ENCODE assay signal across 8 mouse cellular contexts in the genomic region with DNA sequence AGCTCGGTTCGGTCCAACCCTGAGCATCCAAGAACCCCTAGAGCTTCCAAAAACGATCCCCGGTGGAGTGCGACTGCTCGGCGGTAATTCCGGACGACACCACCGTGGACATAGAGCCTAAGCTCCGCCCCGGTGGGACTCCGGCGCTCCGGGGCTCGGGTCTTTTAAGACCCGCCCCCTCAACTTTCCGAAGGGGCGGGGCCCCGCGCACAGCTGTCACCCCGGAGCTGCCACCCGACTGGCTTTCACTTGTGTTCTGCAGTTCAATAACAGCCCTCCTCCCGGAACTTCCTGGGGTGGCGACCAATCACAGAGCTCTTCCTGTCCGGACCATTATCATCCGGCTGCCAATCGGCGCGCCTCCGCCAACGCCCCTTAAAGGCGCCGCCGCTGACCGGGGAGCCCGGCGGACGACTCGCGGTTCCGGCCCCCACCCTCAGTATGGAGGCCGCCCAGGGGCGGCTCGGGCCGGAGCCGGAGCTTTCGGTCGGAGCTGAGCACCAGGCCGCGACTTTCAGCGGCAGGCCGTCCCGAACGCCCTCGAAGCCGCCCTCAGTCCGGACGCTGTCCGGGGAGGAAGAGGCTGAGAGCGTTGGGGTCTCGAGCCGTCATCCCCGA. TPM values are rescaled to one million over a fixed set of nuclear protein-coding genes. Genes with fewer than 3 reads are reported as not detected.
A peak's percentile ranks its signal among the peaks of the same experiment; 100 is the strongest.
DNase-seq lines count a peak whose midpoint lies in the region; ATAC-seq and TF ChIP-seq lines count a peak whose summit lies in the region.

A gene (plus strand): TSS at position 361 of the 618 bp plus-strand sequence.

- TF ChIP-seq POLR2A in CH12.LX (IDR thresholded peaks at IDR 0.05; ENCODE audit: low read depth, low read length), result peak; percentile 92

- TF ChIP-seq EP300 in CH12.LX (IDR thresholded peaks at IDR 0.05; ENCODE audit: low read length), result no peak
- TF ChIP-seq EP300 in heart, postnatal 0 days (IDR thresholded peaks at IDR 0.05; ENCODE audit: low read depth), result no peak
- TF ChIP-seq EP300 in liver, postnatal 0 days (IDR thresholded peaks at IDR 0.05; ENCODE audit: low read depth), result no peak

- peak within 1 kb of the TSS; percentile 53 for H3K27ac ChIP-seq in CH12.LX (ENCODE audit: insufficient read depth, low read depth)
- peak within 1 kb of the TSS; percentile 93 for H3K27ac ChIP-seq in forebrain, embryonic 12.5 days
- H3K27ac ChIP-seq in heart, postnatal 0 days (ENCODE audit: low read depth), result peak within 1 kb of the TSS; percentile 98
- peak within 1 kb of the TSS; percentile 96 for H3K27ac ChIP-seq in liver, postnatal 0 days (ENCODE audit: low read depth)
- peak within 1 kb of the TSS; percentile 91 for H3K27ac ChIP-seq in neural tube, embryonic 14.5 days (ENCODE audit: low read depth, low read length)

- no peak for TF ChIP-seq CTCF in CH12.LX (conservative IDR thresholded peaks at IDR 0.05 in 1 of 2, IDR thresholded peaks at IDR 0.05 in 1 of 2; ENCODE audit: low read depth in 2 of 2, low read length in 2 of 2)
- no peak for TF ChIP-seq CTCF in heart, postnatal 0 days (IDR thresholded peaks at IDR 0.05; ENCODE audit: low read depth)
- no peak for TF ChIP-seq CTCF in liver, postnatal 0 days (IDR thresholded peaks at IDR 0.05; ENCODE audit: low read depth)

- peaks cover 0 to 10% of the 10 kb centered on the region in 2 experiments for H3K36me3 ChIP-seq in CH12.LX (replicated peaks in 1 of 2; ENCODE audit: control insufficient read depth in 1 of 2, insufficient read depth in 1 of 2, low read length in 1 of 2)
- 0 out of 2 replicates have a peak, but pooled peaks cover under 1% of the 10 kb centered on the region for H3K36me3 ChIP-seq in forebrain, embryonic 12.5 days (replicated peaks)
- H3K36me3 ChIP-seq in heart, postnatal 0 days (replicated peaks; ENCODE audit: control insufficient read depth, insufficient read depth, low read length), result no peaks in the 10 kb centered on the region
- H3K36me3 ChIP-seq in liver, postnatal 0 days (replicated peaks; ENCODE audit: insufficient read depth, low read length), result no peaks in the 10 kb centered on the region
- H3K36me3 ChIP-seq in neural tube, embryonic 14.5 days (ENCODE audit: control insufficient read depth, insufficient read depth, low read length), result no peaks in the 10 kb centered on the region

- H3K27me3 ChIP-seq in CH12.LX (replicated peaks), result peaks cover 3% of the 10 kb centered on the region
- H3K27me3 ChIP-seq in forebrain, embryonic 12.5 days, result no peaks in the 10 kb centered on the region; the same call in 1 of the 2 replicates
- H3K27me3 ChIP-seq in heart, postnatal 0 days (ENCODE audit: control insufficient read depth, insufficient read depth, low read length), result no peaks in the 10 kb centered on the region
- no peaks in the 10 kb centered on the region for H3K27me3 ChIP-seq in liver, postnatal 0 days (ENCODE audit: insufficient read depth, low read length)
- H3K27me3 ChIP-seq in neural tube, embryonic 14.5 days (ENCODE audit: control insufficient read depth, insufficient read depth, low read length), result no peaks in the 10 kb centered on the region

- peak; percentile 99 for DNase-seq in CH12.LX (ENCODE audit: extremely low read depth)
- peak; percentile 95 for DNase-seq in c-Kit-positive CD71-positive TER-119-negative erythroid progenitor cells, embryonic 14.5 days (ENCODE audit: low read depth)
- peak; percentile 99 for DNase-seq in heart, postnatal 0 days (ENCODE audit: low spot score)
- DNase-seq in large intestine, adult 2 months (ENCODE audit: low read depth, low spot score), result no peak
- DNase-seq in liver, postnatal 0 days, result peak; percentile 94
- peak; percentile 94 for DNase-seq in testis, postnatal 10 days (ENCODE audit: low spot score)

- in situ Hi-C loops in CH12.LX (cut with MboI; ENCODE audit: low pct_ligation_motif_present, low pct_unique_long_range_greater_than_20kb, low sequenced_read_pairs), result no loop called here

- no peaks in the 10 kb centered on the region for H3K9me3 ChIP-seq in CH12.LX (replicated peaks; ENCODE audit: low read length)
- no peaks in the 10 kb centered on the region for H3K9me3 ChIP-seq in forebrain, embryonic 12.5 days
- no peaks in the 10 kb centered on the region for H3K9me3 ChIP-seq in heart, postnatal 0 days (replicated peaks; ENCODE audit: control insufficient read depth, low read length)
- no peaks in the 10 kb centered on the region for H3K9me3 ChIP-seq in liver, postnatal 0 days (ENCODE audit: low read length)
- no peaks in the 10 kb centered on the region for H3K9me3 ChIP-seq in neural tube, embryonic 14.5 days (ENCODE audit: control insufficient read depth, low read length)

- WGBS in forebrain, embryonic 12.5 days, result under 1% methylated on average over 63 of the region's 64 CpGs
- WGBS in heart, postnatal 0 days, result under 1% methylated on average over 64 of the region's 64 CpGs
- WGBS in large intestine, adult 2 months, result under 1% methylated on average over 64 of the region's 64 CpGs
- WGBS in liver, postnatal 0 days (ENCODE audit: insufficient replicate concordance), result 1% methylated on average over 64 of the region's 64 CpGs
- under 1% methylated on average over 63 of the region's 64 CpGs for WGBS in neural tube, embryonic 14.5 days

- ATAC-seq in forebrain, embryonic 12.5 days (ENCODE audit: low FRiP score), result peak; percentile 93
- peak; percentile 91 for ATAC-seq in heart, postnatal 0 days (ENCODE audit: insufficient read depth, low read depth)
- ATAC-seq in liver, postnatal 0 days, result peak; percentile 86
- ATAC-seq in neural tube, embryonic 14.5 days (ENCODE audit: low read depth), result peak; percentile 92

- H3K4me2 ChIP-seq in CH12.LX (ENCODE audit: insufficient read depth, low read depth, poor library complexity, severe bottlenecking), result peak within 1 kb of the TSS; percentile 96
- peak within 1 kb of the TSS; percentile 98 for H3K4me2 ChIP-seq in forebrain, embryonic 12.5 days
- H3K4me2 ChIP-seq in heart, postnatal 0 days (ENCODE audit: low read depth, low read length), result peak within 1 kb of the TSS; percentile 90
- H3K4me2 ChIP-seq in liver, postnatal 0 days (ENCODE audit: low read depth, low read length), result peak within 1 kb of the TSS; percentile 98
- peak within 1 kb of the TSS; percentile 79 for H3K4me2 ChIP-seq in neural tube, embryonic 14.5 days (ENCODE audit: low read depth, low read length)

- dilution Hi-C loops in CH12.LX (cut with MboI; ENCODE audit: extremely low pct_ligation_motif_present, extremely low pct_unique_long_range_greater_than_20kb, low sequenced_read_pairs), result no loop called here

- peak within 1 kb of the TSS; percentile 79 to 87 (median 87) for H3K4me3 ChIP-seq in CH12.LX (replicated peaks in 1 of 3; ENCODE audit: low read depth in 2 of 3, low read length in 2 of 3, poor library complexity in 1 of 3)
- peak within 1 kb of the TSS; percentile 90 for H3K4me3 ChIP-seq in forebrain, embryonic 12.5 days (replicated peaks)
- peak within 1 kb of the TSS; percentile 98 for H3K4me3 ChIP-seq in heart, postnatal 0 days (ENCODE audit: low read depth, low read length)
- H3K4me3 ChIP-seq in liver, postnatal 0 days (ENCODE audit: low read depth, low read length), result peak within 1 kb of the TSS; percentile 92
- H3K4me3 ChIP-seq in neural tube, embryonic 14.5 days (ENCODE audit: low read depth, low read length), result peak within 1 kb of the TSS; percentile 85

- peak within 1 kb of the TSS; percentile 92 for H3K9ac ChIP-seq in CH12.LX (ENCODE audit: insufficient read depth, low read depth)
- H3K9ac ChIP-seq in forebrain, embryonic 12.5 days, result peak within 1 kb of the TSS; percentile 84
- peak within 1 kb of the TSS; percentile 92 for H3K9ac ChIP-seq in heart, postnatal 0 days (replicated peaks; ENCODE audit: low read depth, low read length)
- H3K9ac ChIP-seq in liver, postnatal 0 days (replicated peaks), result peak within 1 kb of the TSS; percentile 89
- peak within 1 kb of the TSS; percentile 80 for H3K9ac ChIP-seq in neural tube, embryonic 14.5 days (replicated peaks; ENCODE audit: low read depth, low read length)

- H3K4me1 ChIP-seq in CH12.LX (ENCODE audit: control insufficient read depth in 1 of 2, insufficient read depth in 2 of 2), result peaks cover 0 to 30% of the 10 kb centered on the region in 2 experiments; a peak in 2 of 4 replicates
- H3K4me1 ChIP-seq in forebrain, embryonic 12.5 days, result peaks cover 28% of the 10 kb centered on the region
- H3K4me1 ChIP-seq in heart, postnatal 0 days (ENCODE audit: control insufficient read depth, insufficient read depth), result peaks cover 33% of the 10 kb centered on the region
- peaks cover 23% of the 10 kb centered on the region for H3K4me1 ChIP-seq in liver, postnatal 0 days (ENCODE audit: insufficient read depth)
- H3K4me1 ChIP-seq in neural tube, embryonic 14.5 days (ENCODE audit: control insufficient read depth, insufficient read depth, low read length), result peaks cover 23% of the 10 kb centered on the region

- no peak for TF ChIP-seq RAD21 in CH12.LX (IDR thresholded peaks at IDR 0.05; ENCODE audit: low read depth, low read length)

- no peaks in the 10 kb centered on the region; the same call in none of the 2 replicates for H3K79me2 ChIP-seq in CH12.LX (replicated peaks; ENCODE audit: control insufficient read depth, extremely low read depth, insufficient read depth, poor library complexity, severe bottlenecking)

TF ChIP-seq in CH12.LX, 34 proteins besides CTCF, POLR2A, EP300 and RAD21 (continues in another document):
- TF ChIP-seq JUND (conservative IDR thresholded peaks at IDR 0.05; ENCODE audit: low read depth, low read length) (no peak), ELF1 (IDR thresholded peaks at IDR 0.05; ENCODE audit: low read depth, low read length) (peak; percentile 98), CHD2 (IDR thresholded peaks at IDR 0.05; ENCODE audit: low read length) (peak; percentile 75), NELFE (IDR thresholded peaks at IDR 0.05; ENCODE audit: low read depth, low read length) (peak; percentile 64), SIN3A (IDR thresholded peaks at IDR 0.05; ENCODE audit: low read length) (peak; percentile 89), HCFC1 (IDR thresholded peaks at IDR 0.05; ENCODE audit: low read depth, low read length) (peak; percentile 87), MAFK (IDR thresholded peaks at IDR 0.05; ENCODE audit: insufficient replicate concordance, low read length) (no peak), TCF12 (IDR thresholded peaks at IDR 0.05; ENCODE audit: low read depth, low read length) (peak; percentile 48; the same call in 1 of the 2 replicates), SMC3 (IDR thresholded peaks at IDR 0.05; ENCODE audit: low read depth, low read length) (no peak)

RNA-seq across cellular contexts. Expression of the gene that starts here (rescaled TPM):
- total RNA-seq in CH12.LX (2012; rRNA removed) (9.7 and 11.1 TPM in 2 replicates), CH12.LX (2014; rRNA removed) (5.1 and 7.3 TPM in 2 replicates)
- 5.4 and 6.2 TPM in 2 replicates for polyA plus RNA-seq in CH12.LX (2012; ENCODE audit: insufficient read length, low read depth)
- polyA plus RNA-seq in forebrain, embryonic 12.5 days (2016; fragmentation: Nextera tagmentation; extraction: Ambion mirVana), result 7.4 and 11.1 TPM in 2 replicates
- 21.3 and 24.1 TPM in 2 replicates for total RNA-seq in heart, postnatal 0 days (2014; rRNA removed; ENCODE audit: low replicate concordance)
- 12.1 and 13.0 TPM in 2 replicates for polyA plus RNA-seq in heart, postnatal 0 days (2015; fragmentation: Nextera tagmentation; extraction: Ambion mirVana)
- polyA plus RNA-seq in large intestine, adult 2 months (2012; rRNA removed), result 15.1 and 16.0 TPM in 2 replicates
- 5.4 and 6.6 TPM in 2 replicates for polyA plus RNA-seq in liver, postnatal 0 days (2015; fragmentation: Nextera tagmentation; extraction: Ambion mirVana)
- polyA plus RNA-seq in neural tube, embryonic 14.5 days (2014; fragmentation: Nextera tagmentation; extraction: Ambion mirVana), result 16.1 and 17.7 TPM in 2 replicates
